Mouse (Mus musculus) ovary, adult 18-20 months (tissue): ENCODE results near the gene Nedd4.

Experiments used
- DNase-seq: peaks from one replicate; pipeline ENCODE4 v3.0.0; 2022; ENCODE audit warnings: low spot score, mixed read lengths

Gene Nedd4

GRCm38 (mm10) chr9:72791681-72792080 lies 129.5 kb downstream of the Nedd4 start:
- DNase-seq = peak; percentile 29

GRCm38 (mm10) chr9:72795243-72795642 lies 133.1 kb downstream of the Nedd4 start:
- no peak for DNase-seq

- DNase-seq = no peak
Measured at GRCm38 (mm10) chr9:72797136-72797621, 135.0 kb downstream of the Nedd4 start.
